Mouse (Mus musculus): ENCODE results near the gene Slc16a13.

The Slc16a13 gene

GRCm38 (mm10) chr11:70212423-70212822 lies 8.4 kb downstream of the Slc16a13 start, which contains the start of gene Slc16a11:
TSS of gene Slc16a11 (plus strand) at chr11:70212752.
- DNase-seq (ENCODE audit: extremely low read depth, low read depth) = no peak

GRCm38 (mm10) chr11:70211972-70212371 lies 8.9 kb downstream of the Slc16a13 start:
- no peak for DNase-seq (ENCODE audit: extremely low read depth, low read depth)

- DNase-seq (ENCODE audit: extremely low read depth, low read depth) = no peak
Measured at GRCm38 (mm10) chr11:70210681-70211080, 10.2 kb downstream of the Slc16a13 start.

- DNase-seq (ENCODE audit: extremely low read depth, low read depth) = no peak
Measured at GRCm38 (mm10) chr11:70208778-70209388, 12.0 kb downstream of the Slc16a13 start.

- DNase-seq (ENCODE audit: extremely low read depth, low read depth) = no peak
Measured at GRCm38 (mm10) chr11:70207283-70207682, 13.6 kb downstream of the Slc16a13 start.

- DNase-seq (ENCODE audit: extremely low read depth, low read depth) = no peak
Measured at GRCm38 (mm10) chr11:70206801-70207200, 14.1 kb downstream of the Slc16a13 start.

- peak; percentile 50 for DNase-seq (ENCODE audit: extremely low read depth, low read depth)
Measured at GRCm38 (mm10) chr11:70201691-70202090, 19.2 kb downstream of the Slc16a13 start.

- DNase-seq (ENCODE audit: extremely low read depth, low read depth) = no peak
Measured at GRCm38 (mm10) chr11:70200036-70200608, 20.7 kb downstream of the Slc16a13 start.

GRCm38 (mm10) chr11:70199107-70199506 lies 21.8 kb downstream of the Slc16a13 start:
- no peak for DNase-seq (ENCODE audit: extremely low read depth, low read depth)

- no peak for DNase-seq (ENCODE audit: extremely low read depth, low read depth)
Measured at GRCm38 (mm10) chr11:70198332-70198731, 22.5 kb downstream of the Slc16a13 start.

GRCm38 (mm10) chr11:70193354-70194285 lies 27.2 kb downstream of the Slc16a13 start:
- no peak for DNase-seq (ENCODE audit: extremely low read depth, low read depth)

- DNase-seq (ENCODE audit: extremely low read depth, low read depth) = no peak
Measured at GRCm38 (mm10) chr11:70192157-70192556, 28.7 kb downstream of the Slc16a13 start.

- no peak for DNase-seq (ENCODE audit: extremely low read depth, low read depth)
Measured at GRCm38 (mm10) chr11:70191188-70191587, 29.7 kb downstream of the Slc16a13 start.

- DNase-seq (ENCODE audit: extremely low read depth, low read depth) = no peak
Measured at GRCm38 (mm10) chr11:70189319-70190134, 31.3 kb downstream of the Slc16a13 start.

- peak; percentile 24 for DNase-seq (ENCODE audit: extremely low read depth, low read depth)
Measured at GRCm38 (mm10) chr11:70185120-70185519, 35.7 kb downstream of the Slc16a13 start.

- no peak for DNase-seq (ENCODE audit: extremely low read depth, low read depth)
Measured at GRCm38 (mm10) chr11:70180496-70180895, 40.4 kb downstream of the Slc16a13 start.

GRCm38 (mm10) chr11:70179401-70179800 lies 41.5 kb downstream of the Slc16a13 start:
- no peak for DNase-seq (ENCODE audit: extremely low read depth, low read depth)

GRCm38 (mm10) chr11:70178756-70179155 lies 42.1 kb downstream of the Slc16a13 start:
- no peak for DNase-seq (ENCODE audit: extremely low read depth, low read depth)

GRCm38 (mm10) chr11:70178311-70178710 lies 42.6 kb downstream of the Slc16a13 start:
- DNase-seq (ENCODE audit: extremely low read depth, low read depth) = no peak

GRCm38 (mm10) chr11:70177647-70178046 lies 43.2 kb downstream of the Slc16a13 start:
- DNase-seq (ENCODE audit: extremely low read depth, low read depth) = peak; percentile 20

GRCm38 (mm10) chr11:70174491-70174890 lies 46.4 kb downstream of the Slc16a13 start:
- DNase-seq (ENCODE audit: extremely low read depth, low read depth) = no peak

Data from MEL-GATA-1-ER (cell line).